13 mouse cellular contexts compared by ENCODE assay signal in the genomic region with DNA sequence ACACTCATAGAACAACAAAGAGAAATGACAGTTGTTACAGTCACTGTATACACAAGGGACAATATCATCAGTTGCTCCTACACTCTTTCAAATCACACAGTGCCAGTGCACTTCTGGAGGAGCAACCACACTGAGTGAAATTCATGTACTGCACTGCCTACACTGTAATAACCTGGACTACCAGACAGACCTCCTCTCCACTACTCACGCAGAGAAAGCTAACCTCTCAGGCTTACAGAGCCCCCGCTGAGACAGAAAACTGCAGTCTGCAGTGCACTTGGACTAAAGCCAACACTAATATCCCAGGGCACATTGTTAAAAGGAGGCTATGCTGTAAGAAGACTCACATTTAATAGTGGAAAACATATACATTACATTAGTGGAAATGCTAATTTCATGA.
A peak's percentile ranks its signal among the peaks of the same experiment; 100 is the strongest.
DNase-seq lines count a peak whose midpoint lies in the region; ATAC-seq lines count a peak whose summit lies in the region.
"Had no signal": no experiment of that assay in that cellular context is flagged by ENCODE, and none has a peak within 500 bp of the region (broad histone marks: within the 10 kb centered on the region; RNA-seq: fewer than 3 reads in every experiment).

No protein-coding gene starts in this region.

- no peaks in the 10 kb centered on the region for H3K4me1 ChIP-seq in kidney, embryonic 16.5 days (ENCODE audit: insufficient read depth, low read length)
- no peaks in the 10 kb centered on the region for H3K4me1 ChIP-seq in embryonic facial prominence, embryonic 14.5 days (ENCODE audit: control insufficient read depth, insufficient read depth, low read length)
- H3K4me1 ChIP-seq in midbrain, embryonic 15.5 days = 0 out of 2 replicates have a peak, but pooled peaks cover 5% of the 10 kb centered on the region

- no peak overlapping the region for H3K4me2 ChIP-seq in kidney, embryonic 16.5 days (replicated peaks; ENCODE audit: low read depth, low read length)
- H3K4me2 ChIP-seq in embryonic facial prominence, embryonic 14.5 days (ENCODE audit: low read depth, low read length) = no peak overlapping the region
- H3K4me2 ChIP-seq in midbrain, embryonic 15.5 days = no peak overlapping the region

- peak; percentile 42 to 60 for DNase-seq in cerebellum, postnatal 10 days
- DNase-seq in cerebellum, adult 18-20 months = no peak
- no peak for DNase-seq in kidney, postnatal 4 days
- DNase-seq in embryonic facial prominence, embryonic 14.5 days (ENCODE audit: low spot score) = peak; percentile 82
- no peak for DNase-seq in gastrocnemius, postnatal 4 days (ENCODE audit: low spot score in 2 of 2)
- DNase-seq in urinary bladder, postnatal 4 days (ENCODE audit: low spot score in 2 of 2) = no peak
- DNase-seq: gastrocnemius, postnatal 14 days; heart, postnatal 10 days; kidney, adult 2 months had no signal

- no peaks in the 10 kb centered on the region for H3K9me3 ChIP-seq in kidney, embryonic 16.5 days (ENCODE audit: low read length)
- H3K9me3 ChIP-seq in embryonic facial prominence, embryonic 14.5 days (ENCODE audit: control insufficient read depth, low read length) = no peaks in the 10 kb centered on the region
- H3K9me3 ChIP-seq in midbrain, embryonic 15.5 days = no peaks in the 10 kb centered on the region
- H3K9me3 ChIP-seq: G1E had no signal

- H3K36me3 ChIP-seq in kidney, embryonic 16.5 days (ENCODE audit: insufficient read depth, low read length) = no peaks in the 10 kb centered on the region
- H3K36me3 ChIP-seq in embryonic facial prominence, embryonic 14.5 days (ENCODE audit: control insufficient read depth, insufficient read depth, low read length) = no peaks in the 10 kb centered on the region
- no peaks in the 10 kb centered on the region for H3K36me3 ChIP-seq in midbrain, embryonic 15.5 days (replicated peaks)
- H3K36me3 ChIP-seq: G1E had no signal

- 21% methylated on average over 2 of the region's 2 CpGs for WGBS in kidney, embryonic 16.5 days
- WGBS in embryonic facial prominence, embryonic 14.5 days = 10% methylated on average over 2 of the region's 2 CpGs
- 20% methylated on average over 2 of the region's 2 CpGs for WGBS in midbrain, embryonic 15.5 days

- H3K27me3 ChIP-seq in kidney, embryonic 16.5 days (ENCODE audit: insufficient read depth, low read length) = no peaks in the 10 kb centered on the region
- H3K27me3 ChIP-seq in embryonic facial prominence, embryonic 14.5 days (replicated peaks; ENCODE audit: control insufficient read depth, insufficient read depth, low read length) = no peaks in the 10 kb centered on the region
- H3K27me3 ChIP-seq in midbrain, embryonic 15.5 days (replicated peaks) = peaks cover 22% of the 10 kb centered on the region; the same call in 1 of the 2 replicates

- no peak overlapping the region for H3K9ac ChIP-seq in kidney, embryonic 16.5 days (replicated peaks; ENCODE audit: low read length)
- no peak overlapping the region for H3K9ac ChIP-seq in embryonic facial prominence, embryonic 14.5 days (ENCODE audit: low read depth, low read length)
- H3K9ac ChIP-seq in midbrain, embryonic 15.5 days = no peak overlapping the region
- H3K9ac ChIP-seq: liver, embryonic 14.5 days had no signal

- H3K4me3 ChIP-seq in kidney, embryonic 16.5 days (ENCODE audit: low read length) = no peak overlapping the region
- no peak overlapping the region for H3K4me3 ChIP-seq in embryonic facial prominence, embryonic 14.5 days (ENCODE audit: low read depth, low read length)
- H3K4me3 ChIP-seq in midbrain, embryonic 15.5 days = no peak overlapping the region

- H3K27ac ChIP-seq in kidney, embryonic 16.5 days (ENCODE audit: low read length) = no peak overlapping the region
- H3K27ac ChIP-seq in embryonic facial prominence, embryonic 14.5 days (replicated peaks; ENCODE audit: low read depth, low read length) = no peak overlapping the region
- H3K27ac ChIP-seq in midbrain, embryonic 15.5 days = no peak overlapping the region
- H3K27ac ChIP-seq: liver, embryonic 14.5 days had no signal

- peak; percentile 57; the same call in 1 of the 2 replicates for ATAC-seq in kidney, embryonic 16.5 days (ENCODE audit: low FRiP score, low TSS enrichment)
- ATAC-seq in embryonic facial prominence, embryonic 14.5 days (ENCODE audit: low read depth) = peak; percentile 72; the same call in 1 of the 2 replicates
- ATAC-seq in midbrain, embryonic 15.5 days (replicated peaks) = 0 out of 2 replicates have a peak, but pooled peaks have one; percentile 17

Comparison
In these comparisons a context has a peak if more than half of its experiments do, and no peak if none do; other contexts are left out.
1. DNase-seq: peak in cerebellum, postnatal 10 days (2 of 2) and embryonic facial prominence, embryonic 14.5 days (single experiment); none in cerebellum, adult 18-20 months (0 of 2), kidney, postnatal 4 days (0 of 2), gastrocnemius, postnatal 4 days (0 of 2) and urinary bladder, postnatal 4 days (0 of 2).
2. ATAC-seq: peak in every context shown above with its lines; median percentile 72 in embryonic facial prominence, embryonic 14.5 days; 57 in kidney, embryonic 16.5 days; 17 in midbrain, embryonic 15.5 days.